Mouse (Mus musculus): ENCODE measurements around the gene Gm2174. TPM values are rescaled to one million over a fixed set of nuclear protein-coding genes. Genes with fewer than 3 reads are reported as not detected.

Gm2174 gene
- polyA plus RNA-seq, 1 experiment from 2014 or later, result 2.9 TPM

Other genes starting within 250 kb of the Gm2174 start
- gene Gm773, start 235.1 kb upstream of the Gm2174 start, polyA plus RNA-seq (2015; fragmentation: Nextera tagmentation; extraction: Ambion mirVana), result not detected in 2 replicates
- gene Zfp449, start 101.6 kb upstream of the Gm2174 start, polyA plus RNA-seq (2015; fragmentation: Nextera tagmentation; extraction: Ambion mirVana), result 9.5 and 9.7 TPM in 2 replicates
- 9.0 and 9.9 TPM in 2 replicates for gene Smim10l2a, start 73.4 kb upstream of the Gm2174 start, polyA plus RNA-seq (2015; fragmentation: Nextera tagmentation; extraction: Ambion mirVana)
- 25.3 and 26.6 TPM in 2 replicates for gene Ints6l, start 6.9 kb downstream of the Gm2174 start, polyA plus RNA-seq (2015; fragmentation: Nextera tagmentation; extraction: Ambion mirVana)
- not detected in 2 replicates for gene Gm10477, start 76.8 kb downstream of the Gm2174 start, polyA plus RNA-seq (2015; fragmentation: Nextera tagmentation; extraction: Ambion mirVana)
- gene Gm648, start 101.6 kb downstream of the Gm2174 start, polyA plus RNA-seq (2015; fragmentation: Nextera tagmentation; extraction: Ambion mirVana), result not detected in 2 replicates
- gene Mmgt1, start 150.1 kb downstream of the Gm2174 start, polyA plus RNA-seq (2015; fragmentation: Nextera tagmentation; extraction: Ambion mirVana), result 24.0 and 27.7 TPM in 2 replicates
- 15.5 and 16.2 TPM in 2 replicates for gene Slc9a6, start 161.8 kb downstream of the Gm2174 start, polyA plus RNA-seq (2015; fragmentation: Nextera tagmentation; extraction: Ambion mirVana)

Data from limb, embryonic 13.5 days (tissue).